Mouse (Mus musculus) limb, embryonic 10.5 days (tissue): ENCODE results near the gene Zbtb21. TPM values are rescaled to one million over a fixed set of nuclear protein-coding genes. Genes with fewer than 3 reads are reported as not detected.
A peak's percentile ranks its signal among the peaks of the same experiment; 100 is the strongest.
"Not testable (repeated sequence)": the region's sequence is repeated elsewhere in the genome, so short reads cannot be mapped to it uniquely, and the experiment has no call there.

Source experiments
- DNase-seq: peaks from one replicate; pipeline ENCODE4 v3.0.0-alpha.2; 2017; ENCODE audit warnings: low spot score
- H3K27ac ChIP-seq: fragments of 300-500 bp; sonication (generic); 2 replicates; pipeline ENCODE4 v1.5.1; 2016; ENCODE audit warnings: mild to moderate bottlenecking
- H3K27me3 ChIP-seq: fragments of 300-500 bp; sonication (generic); 2 replicates; pipeline ENCODE4 v1.6.1; 2016; ENCODE audit warnings: low read depth, mild to moderate bottlenecking; ENCODE audit not compliant: poor library complexity, severe bottlenecking
- H3K36me3 ChIP-seq: fragments of 300-500 bp; sonication (generic); 2 replicates; pipeline ENCODE4 v1.6.1; 2016; ENCODE audit warnings: mild to moderate bottlenecking, moderate library complexity
- H3K4me1 ChIP-seq: fragments of 300-500 bp; sonication (generic); 2 replicates; pipeline ENCODE4 v1.6.1; 2016
- H3K4me3 ChIP-seq: fragments of 300-500 bp; sonication (generic); 2 replicates; pipeline ENCODE4 v1.5.1; 2016; ENCODE audit warnings: mild to moderate bottlenecking, moderate library complexity
- H3K9me3 ChIP-seq: fragments of 300-500 bp; sonication (generic); replicated peaks from 2 replicates; pipeline ENCODE4 v1.6.1; 2016; ENCODE audit warnings: mild to moderate bottlenecking
- WGBS: fragments of 180-500 bp; shearing (Covaris S2); methylation state at CpG from one replicate; pipeline ENCODE4 v1.1.7; 2016; 5-methylcytosine and 5-hydroxymethylcytosine counted together
- polyA plus RNA-seq: library from polyadenylated mRNA; unstranded; fragments of >200 nt; fragmentation: Nextera tagmentation; extraction: Ambion mirVana; gene quantifications from 2 replicates; pipeline ENCODE4 v1.2.1, GENCODE M21; 2016

Zbtb21 gene
- polyA plus RNA-seq, 1 experiment from 2014 or later = 14.4 TPM

DNA sequence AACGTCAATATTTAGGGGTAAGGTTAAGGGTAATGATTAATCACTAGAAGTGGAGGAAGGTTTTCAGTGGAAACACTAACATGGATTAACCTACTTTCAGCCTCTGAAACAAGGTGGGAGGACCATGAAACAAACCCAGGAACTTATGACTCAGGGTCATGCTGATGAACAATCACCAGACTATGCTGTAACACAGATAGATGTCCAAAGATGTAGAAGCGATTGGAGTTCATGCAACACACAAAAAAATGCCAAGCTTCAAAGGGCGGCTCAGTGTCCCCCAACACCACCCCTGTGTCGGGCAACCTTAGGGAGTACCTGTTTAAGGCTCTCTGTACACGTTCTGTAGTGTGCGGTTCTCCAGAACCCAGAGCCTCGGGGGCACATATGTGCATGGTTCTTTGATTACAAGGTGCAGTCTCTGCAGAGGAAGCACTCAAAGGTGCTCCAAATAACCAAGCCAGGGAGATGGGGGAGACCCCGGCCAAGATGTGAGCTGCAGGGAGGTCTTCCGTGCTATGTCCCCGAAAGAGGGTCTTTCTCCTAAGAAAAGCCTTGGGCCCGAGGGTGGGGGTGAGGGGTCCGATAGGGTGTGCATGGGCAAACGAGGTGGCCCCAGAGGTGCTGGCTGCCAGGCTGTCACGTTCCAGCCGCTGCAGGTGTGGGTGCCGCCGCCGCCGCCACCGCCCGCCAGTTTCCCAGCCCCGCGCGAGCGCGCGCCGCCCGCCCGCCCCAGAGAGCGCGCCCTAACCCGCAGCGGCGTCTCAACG lies 856 bp downstream of the Zbtb21 start:
- Histone ChIP-seq H3K4me3 (peak overlapping the region; percentile 93), H3K9me3 (no peaks in the 10 kb centered on the region), H3K27ac (peak overlapping the region; percentile 92), H3K36me3 (peaks cover 4% of the 10 kb centered on the region), H3K4me1 (peaks cover 13% of the 10 kb centered on the region), H3K27me3 (no peaks in the 10 kb centered on the region)
- no peak for DNase-seq
- WGBS = 10% methylated on average over 36 of the region's 36 CpGs

DNA sequence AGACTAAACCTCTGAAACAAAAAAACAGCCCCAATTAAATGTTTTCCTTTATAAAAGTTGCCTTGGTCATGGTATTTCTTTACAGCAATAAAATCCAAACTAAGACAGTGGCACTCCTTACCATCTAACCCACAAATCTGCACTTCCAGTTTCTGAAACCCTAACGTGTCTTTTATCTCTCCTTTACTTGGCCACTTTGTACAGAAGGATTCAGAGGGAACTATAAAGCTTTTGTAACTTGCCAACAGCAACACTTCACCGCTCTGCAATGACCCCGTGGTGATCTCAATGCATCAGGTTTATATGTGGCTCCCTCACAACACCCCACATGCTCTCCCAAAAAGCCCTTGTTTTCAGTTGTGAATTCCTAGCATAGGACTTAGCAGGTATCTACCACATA lies 2.1 kb downstream of the Zbtb21 start:
- no peak for DNase-seq
- no peaks in the 10 kb centered on the region for H3K27me3 ChIP-seq
- H3K27ac ChIP-seq = no peak overlapping the region
- WGBS = 93% methylated on average over 3 of the region's 3 CpGs
- no peaks in the 10 kb centered on the region for H3K9me3 ChIP-seq
- peaks cover 16% of the 10 kb centered on the region for H3K36me3 ChIP-seq
- H3K4me3 ChIP-seq = no peak overlapping the region
- peaks cover 13% of the 10 kb centered on the region for H3K4me1 ChIP-seq

GRCm38 (mm10) chr16:97958401-97958973 lies 3.9 kb downstream of the Zbtb21 start:
- Histone ChIP-seq H3K4me1 (peaks cover 13% of the 10 kb centered on the region), H3K27me3 (no peaks in the 10 kb centered on the region), H3K9me3 (no peaks in the 10 kb centered on the region), H3K36me3 (peaks cover 34% of the 10 kb centered on the region), H3K27ac (no peak overlapping the region), H3K4me3 (no peak overlapping the region)
- no peak for DNase-seq

DNA sequence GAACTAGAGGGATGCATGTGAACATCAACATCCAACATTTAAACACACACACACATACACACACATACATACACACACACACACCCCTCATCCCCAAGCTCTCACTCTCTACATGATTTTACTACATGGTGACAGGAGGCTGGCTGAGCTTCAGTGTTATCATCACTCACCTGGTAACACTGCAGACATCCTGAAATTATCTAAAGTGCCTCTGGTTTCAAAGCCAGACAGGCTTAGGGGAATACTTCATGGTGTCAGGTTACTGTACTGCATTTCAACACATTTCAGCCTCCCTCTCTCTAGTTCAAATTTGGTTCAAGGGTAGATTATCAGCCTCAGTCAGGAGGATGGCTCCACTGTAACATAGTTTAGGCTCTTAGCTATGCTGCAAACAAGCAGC lies 4.8 kb downstream of the Zbtb21 start:
- no peak for DNase-seq
- no peaks in the 10 kb centered on the region for H3K9me3 ChIP-seq
- H3K27me3 ChIP-seq = no peaks in the 10 kb centered on the region
- H3K27ac ChIP-seq = no peak overlapping the region
- H3K36me3 ChIP-seq = peaks cover 42% of the 10 kb centered on the region
- H3K4me3 ChIP-seq = no peak overlapping the region
- H3K4me1 ChIP-seq = peaks cover 13% of the 10 kb centered on the region

DNA sequence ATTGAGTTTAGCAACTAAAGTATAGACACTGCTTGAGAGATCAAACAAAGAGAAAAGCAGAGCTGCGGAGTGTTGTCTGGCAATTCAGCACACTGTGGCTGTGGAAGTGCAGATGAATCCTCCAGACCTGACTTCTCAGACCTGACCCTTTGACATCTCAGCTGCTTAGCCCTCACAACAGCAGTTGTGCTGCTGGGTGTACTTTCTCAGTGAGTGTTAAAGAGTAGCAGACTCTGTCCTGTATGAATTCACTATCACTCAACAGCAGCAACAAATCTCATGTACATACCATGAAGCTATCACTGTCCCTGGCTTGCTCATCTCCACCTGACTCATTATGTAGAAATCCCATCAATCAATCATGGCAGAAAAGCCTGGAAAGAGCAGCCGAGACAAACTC lies 6.4 kb downstream of the Zbtb21 start:
- no peak overlapping the region for H3K27ac ChIP-seq
- H3K27me3 ChIP-seq = no peaks in the 10 kb centered on the region
- H3K9me3 ChIP-seq = no peaks in the 10 kb centered on the region
- peaks cover 58% of the 10 kb centered on the region for H3K36me3 ChIP-seq
- DNase-seq = no peak
- H3K4me1 ChIP-seq = peaks cover 6% of the 10 kb centered on the region
- 93% methylated on average over 2 of the region's 2 CpGs for WGBS
- no peak overlapping the region for H3K4me3 ChIP-seq

- Histone ChIP-seq H3K36me3 (peaks cover 77% of the 10 kb centered on the region), H3K27ac (no peak overlapping the region), H3K9me3 (no peaks in the 10 kb centered on the region), H3K27me3 (no peaks in the 10 kb centered on the region), H3K4me1 (peaks cover 6% of the 10 kb centered on the region), H3K4me3 (no peak overlapping the region)
- WGBS = 85% methylated on average over 2 of the region's 2 CpGs
- DNase-seq = no peak
Observed at GRCm38 (mm10) chr16:97953300-97953699, 9.1 kb downstream of the Zbtb21 start.

- Histone ChIP-seq H3K4me3 (no peak overlapping the region), H3K4me1 (peaks cover 4% of the 10 kb centered on the region), H3K36me3 (peaks cover 79% of the 10 kb centered on the region), H3K9me3 (no peaks in the 10 kb centered on the region), H3K27ac (no peak overlapping the region), H3K27me3 (no peaks in the 10 kb centered on the region)
- 90% methylated on average over 9 of the region's 9 CpGs for WGBS
- no peak for DNase-seq
Observed at GRCm38 (mm10) chr16:97952801-97953200, 9.6 kb downstream of the Zbtb21 start.

- peaks cover 79% of the 10 kb centered on the region for H3K36me3 ChIP-seq
- no peak for DNase-seq
Observed at GRCm38 (mm10) chr16:97952371-97952770, 10.1 kb downstream of the Zbtb21 start.

DNA sequence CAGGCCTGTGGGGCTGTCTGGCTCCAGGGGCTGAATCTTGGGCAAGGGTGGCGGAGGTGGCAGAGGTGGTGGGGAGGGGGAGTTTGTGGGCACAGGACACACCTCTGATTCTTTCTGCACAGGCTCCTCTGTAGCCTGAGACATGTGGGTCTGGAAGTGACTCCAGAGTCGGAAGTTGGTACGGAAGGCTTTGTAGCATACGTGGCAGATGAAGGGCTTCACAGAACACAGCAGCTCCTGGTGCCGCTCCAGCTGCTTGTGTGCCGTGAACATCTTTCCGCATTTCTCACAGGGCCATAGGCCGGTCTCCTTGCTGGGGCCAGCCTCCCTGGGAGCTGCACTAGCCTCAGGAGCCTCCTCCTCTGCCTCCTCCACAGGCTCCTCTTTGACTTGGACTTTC lies 12.4 kb downstream of the Zbtb21 start:
- Histone ChIP-seq H3K27me3 (no peaks in the 10 kb centered on the region), H3K4me1 (no peaks in the 10 kb centered on the region), H3K27ac (no peak overlapping the region), H3K4me3 (no peak overlapping the region), H3K36me3 (peaks cover 62% of the 10 kb centered on the region), H3K9me3 (no peaks in the 10 kb centered on the region)
- no peak for DNase-seq
- WGBS = 94% methylated on average over 8 of the region's 8 CpGs

More at GRCm38 (mm10) chr16:97952371-97952770, 10.1 kb downstream of the Zbtb21 start:
- no peaks in the 10 kb centered on the region for H3K4me1 ChIP-seq
- no peaks in the 10 kb centered on the region for H3K9me3 ChIP-seq
- H3K4me3 ChIP-seq = no peak overlapping the region
- 93% methylated on average over 4 of the region's 4 CpGs for WGBS
- H3K27ac ChIP-seq = no peak overlapping the region
- no peaks in the 10 kb centered on the region for H3K27me3 ChIP-seq

DNA sequence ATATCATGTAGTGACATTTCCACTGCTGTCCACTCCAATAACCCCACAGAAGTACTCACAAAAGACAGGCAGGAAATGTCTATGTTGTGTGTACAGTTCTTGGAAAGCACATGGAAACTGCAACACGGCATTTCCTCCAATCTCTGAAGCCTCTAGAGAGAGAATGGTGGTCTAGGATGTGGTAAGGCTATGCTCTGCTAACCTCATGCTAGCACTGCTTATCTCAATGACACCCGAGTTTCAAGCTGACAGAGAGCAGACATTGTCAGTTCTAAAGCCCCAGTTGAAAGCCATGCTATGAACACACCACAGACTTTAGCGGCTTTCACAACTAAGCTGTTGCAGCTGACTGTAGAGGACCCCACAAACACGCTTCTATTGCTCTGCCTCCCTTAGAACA lies 13.6 kb downstream of the Zbtb21 start:
- H3K9me3 ChIP-seq = no peaks in the 10 kb centered on the region
- no peaks in the 10 kb centered on the region for H3K4me1 ChIP-seq
- H3K4me3 ChIP-seq = no peak overlapping the region
- no peak overlapping the region for H3K27ac ChIP-seq
- H3K36me3 ChIP-seq = peaks cover 54% of the 10 kb centered on the region
- no peaks in the 10 kb centered on the region for H3K27me3 ChIP-seq
- DNase-seq = no peak
- WGBS = 75% methylated on average over 4 of the region's 4 CpGs

- H3K4me1 ChIP-seq, H3K27me3 ChIP-seq, H3K9me3 ChIP-seq, DNase-seq, H3K27ac ChIP-seq, H3K4me3 ChIP-seq: not testable (repeated sequence)
- WGBS = 83% methylated on average over 2 of the region's 2 CpGs
- H3K36me3 ChIP-seq = peaks cover 38% of the 10 kb centered on the region
Observed at GRCm38 (mm10) chr16:97946993-97947392, 15.4 kb downstream of the Zbtb21 start.

GRCm38 (mm10) chr16:97941844-97942243 lies 20.6 kb downstream of the Zbtb21 start:
- Histone ChIP-seq H3K4me3 (no peak overlapping the region), H3K9me3 (no peaks in the 10 kb centered on the region), H3K4me1 (no peaks in the 10 kb centered on the region), H3K27ac (no peak overlapping the region), H3K27me3 (no peaks in the 10 kb centered on the region), H3K36me3 (peaks cover 6% of the 10 kb centered on the region; the same call in 1 of the 2 replicates)
- DNase-seq = no peak

DNA sequence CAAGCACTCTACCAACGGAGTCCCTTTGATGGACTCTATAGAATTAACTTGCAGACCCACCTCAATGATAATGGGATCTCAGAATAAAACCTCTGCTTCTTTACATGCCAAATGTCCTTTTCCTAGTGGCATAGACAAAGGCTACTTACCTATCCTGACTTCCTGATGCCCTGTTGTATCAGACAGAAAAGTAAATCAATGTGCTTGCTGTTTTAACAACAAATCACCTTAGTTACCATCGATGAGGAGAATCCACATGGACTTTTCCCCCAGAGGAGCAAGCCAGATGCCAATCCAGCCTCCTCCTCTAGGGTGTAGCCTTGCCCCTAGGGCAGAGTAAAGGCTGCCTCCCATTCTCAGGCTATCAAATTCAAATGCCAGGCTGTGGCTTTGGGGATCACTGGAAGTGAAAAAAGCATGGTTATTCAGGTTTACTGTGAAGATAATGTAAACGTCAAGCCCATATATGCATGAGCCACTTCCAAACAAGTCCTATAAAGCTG lies 21.9 kb downstream of the Zbtb21 start:
- WGBS = 85% methylated on average over 3 of the region's 3 CpGs
- Histone ChIP-seq H3K4me3 (no peak overlapping the region), H3K36me3 (peaks cover 6% of the 10 kb centered on the region; the same call in 1 of the 2 replicates), H3K9me3 (no peaks in the 10 kb centered on the region), H3K27ac (no peak overlapping the region), H3K4me1 (no peaks in the 10 kb centered on the region), H3K27me3 (no peaks in the 10 kb centered on the region)
- no peak for DNase-seq
